In the genomic region with DNA sequence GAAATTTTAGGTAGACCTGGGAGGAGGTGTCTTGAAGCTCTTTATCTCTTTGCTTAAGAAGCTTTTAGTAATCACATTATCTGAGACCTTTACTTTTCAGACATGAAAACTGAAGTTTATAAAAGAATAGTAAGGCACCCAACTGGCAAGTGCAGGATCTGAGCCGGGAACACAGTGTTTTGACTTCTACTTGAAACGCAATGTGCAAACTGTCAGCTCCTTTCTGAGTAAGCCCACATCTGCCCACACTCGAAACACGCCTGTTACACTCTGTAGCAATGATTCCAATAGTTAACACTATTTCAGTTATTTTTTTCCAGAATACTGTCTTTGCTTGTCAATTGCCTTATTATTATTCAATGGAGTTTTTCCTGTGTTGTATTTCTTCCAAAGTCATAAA, we compare ENCODE assay signal across 11 mouse cellular contexts. TPM values are rescaled to one million over a fixed set of nuclear protein-coding genes. Genes with fewer than 3 reads are reported as not detected.
"Had no signal": no experiment of that assay in that cellular context is flagged by ENCODE, and none has a peak within 500 bp of the region (broad histone marks: within the 10 kb centered on the region; RNA-seq: fewer than 3 reads in every experiment).

No protein-coding gene starts in this region.

- H3K27me3 ChIP-seq: limb, embryonic 13.5 days; midbrain, embryonic 12.5 days; neural tube, embryonic 13.5 days; stomach, embryonic 15.5 days had no signal

- H3K4me3 ChIP-seq: limb, embryonic 13.5 days; midbrain, embryonic 12.5 days; neural tube, embryonic 13.5 days; stomach, embryonic 15.5 days had no signal

- H3K4me2 ChIP-seq: limb, embryonic 13.5 days; midbrain, embryonic 12.5 days; neural tube, embryonic 13.5 days; stomach, embryonic 15.5 days had no signal

- H3K36me3 ChIP-seq: limb, embryonic 13.5 days; midbrain, embryonic 12.5 days; neural tube, embryonic 13.5 days; stomach, embryonic 15.5 days had no signal

- ATAC-seq: midbrain, embryonic 16.5 days had no signal

- DNase-seq: kidney, adult 11 months; lung, adult 18-20 months; thymus, postnatal 36 days had no signal

- H3K9ac ChIP-seq: limb, embryonic 13.5 days; liver, embryonic 14.5 days; midbrain, embryonic 12.5 days; neural tube, embryonic 13.5 days; stomach, embryonic 15.5 days had no signal

- H3K4me1 ChIP-seq: limb, embryonic 13.5 days; midbrain, embryonic 12.5 days; neural tube, embryonic 13.5 days; stomach, embryonic 15.5 days had no signal

- H3K27ac ChIP-seq: kidney, postnatal 0 days; limb, embryonic 13.5 days; liver, embryonic 14.5 days; midbrain, embryonic 12.5 days; neural tube, embryonic 13.5 days; stomach, embryonic 15.5 days had no signal

- H3K9me3 ChIP-seq: limb, embryonic 13.5 days; midbrain, embryonic 12.5 days; neural tube, embryonic 13.5 days; stomach, embryonic 15.5 days had no signal

RNA-seq across cellular contexts. Expression of a gene that starts 38.8 kb away (rescaled TPM):
- total RNA-seq: megakaryocyte-erythroid progenitor cell, adult 5-6 weeks had no signal
